Mouse (Mus musculus): ENCODE results near the gene Hba-x.

DNA sequence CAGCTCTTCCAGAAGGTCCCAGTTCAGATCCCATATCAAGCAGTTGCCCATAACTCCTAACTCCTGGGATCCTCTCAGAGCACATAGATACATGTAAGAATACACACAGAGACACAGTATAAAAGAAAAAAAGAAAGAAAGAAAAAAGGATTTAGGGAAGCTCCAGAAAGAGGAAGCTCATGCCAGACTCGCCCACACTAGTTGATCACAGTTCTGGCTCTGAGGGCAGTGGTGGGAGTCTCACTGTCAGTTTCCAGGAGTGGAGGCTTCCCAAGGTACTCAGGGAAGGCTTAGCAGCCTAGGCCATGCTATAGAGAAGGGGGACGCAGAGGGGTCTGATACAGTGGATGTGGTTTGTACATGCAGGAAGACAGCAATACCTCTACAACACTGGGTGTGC lies 45.1 kb upstream of the Hba-x start:
- no peak for TF ChIP-seq MAFK (IDR thresholded peaks at IDR 0.05; ENCODE audit: insufficient read depth, low read depth, low read length)
- TF ChIP-seq ZNF384 (IDR thresholded peaks at IDR 0.05; ENCODE audit: low read depth, low read length) = no peak

Data from ES-E14 (cell line).